Mouse (Mus musculus) heart, postnatal 14 days (tissue): Measurements from ENCODE around the gene Ube2h. TPM values are rescaled to one million over a fixed set of nuclear protein-coding genes. Genes with fewer than 3 reads are reported as not detected.

Experiments
- DNase-seq, 2 experiments: peaks; one replicate each; pipeline ENCODE4 v3.0.0; 2021 to 2022
- intact Hi-C: fragments of 180-260 bp; cut with DNase I; formaldehyde crosslinking; loops from one replicate; pipeline ENCODE4 v1.15.1; 2025
- microRNA-seq, 2 experiments: library from miRNA; unstranded; fragments of <30 nt; microRNA quantifications; one replicate each; pipeline ENCODE4 v1.2.0; 2021 to 2022
- total RNA-seq, 2 experiments: library from RNA; stranded (reverse); gene quantifications; 2 replicates each; pipeline ENCODE4 v1.2.3; 2021

The Ube2h gene
- total RNA-seq, 2 experiments from 2014 or later, result 82.5 to 86.3 TPM

- intact Hi-C loops, result no loop called here
- DNase-seq, result no peak
Observed at GRCm38 (mm10) chr6:30172820-30173550, 131.4 kb downstream of the Ube2h start.

GRCm38 (mm10) chr6:30172441-30172819 lies 131.9 kb downstream of the Ube2h start:
- intact Hi-C loops, result no loop called here
- DNase-seq, result no peak

GRCm38 (mm10) chr6:30171967-30172366 lies 132.4 kb downstream of the Ube2h start:
- intact Hi-C loops, result no loop called here
- no peak for DNase-seq

- no peak for DNase-seq
- intact Hi-C loops, result no loop called here
Observed at GRCm38 (mm10) chr6:30171226-30171625, 133.1 kb downstream of the Ube2h start.

GRCm38 (mm10) chr6:30169148-30169547 lies 135.2 kb downstream of the Ube2h start:
- intact Hi-C loops, result no loop called here

GRCm38 (mm10) chr6:30168275-30168674 lies 136.1 kb downstream of the Ube2h start:
- intact Hi-C loops, result no loop called here
- peak; percentile 30 to 52 for DNase-seq

More at GRCm38 (mm10) chr6:30169148-30169547, 135.2 kb downstream of the Ube2h start:
- DNase-seq, result no peak

- intact Hi-C loops, result no loop called here
- no peak for DNase-seq
Observed at GRCm38 (mm10) chr6:30167192-30167591, 137.1 kb downstream of the Ube2h start.

GRCm38 (mm10) chr6:30166349-30166748 lies 138.0 kb downstream of the Ube2h start:
- no peak for DNase-seq
- intact Hi-C loops, result no loop called here

- DNase-seq, result peak in 1 of 2 experiments; percentile 48
- intact Hi-C loops, result no loop called here
Observed at GRCm38 (mm10) chr6:30162091-30162490, 142.2 kb downstream of the Ube2h start.

GRCm38 (mm10) chr6:30161618-30162017 lies 142.7 kb downstream of the Ube2h start:
- intact Hi-C loops, result no loop called here
- no peak for DNase-seq

Small RNA genes lying within 50 kb of the gene (microRNA-seq; reads per million reads assigned to microRNA genes)
- gene Mir182 (6.5 to 22.3 reads per million in 2 experiments), gene Mir183 (9.7 to 44.3 reads per million in 2 experiments), gene Mir96 (0.36 to 1.1 reads per million in 2 experiments)

Other genes with a start within 250 kb of the Ube2h start
- 10 to 100 TPM; 15.5 to 17.2 TPM for gene Zc3hc1, start 86.5 kb upstream of the Ube2h start, total RNA-seq
- 10 to 100 TPM; 58.4 to 60.8 TPM for gene Klhdc10, start 97.3 kb upstream of the Ube2h start, total RNA-seq
- 1 to 10 TPM; 6.9 to 7.6 TPM for gene Tmem209, start 205.2 kb upstream of the Ube2h start, total RNA-seq
- gene Ssmem1, start 205.3 kb upstream of the Ube2h start, total RNA-seq, result under 1 TPM in 1 of 2 experiments, not detected in 1; 0.24 TPM
- not detected for gene Cpa2, start 237.0 kb upstream of the Ube2h start, total RNA-seq